Mouse (Mus musculus) MEL-GATA-1-ER (cell line): ENCODE data around the gene Olfr678.
"Not testable (repeated sequence)": the region's sequence is repeated elsewhere in the genome, so short reads cannot be mapped to it uniquely, and the experiment has no call there.

Experiments used
- DNase-seq: peaks from one replicate; pipeline ENCODE4 v3.0.0-alpha.2; 2012; ENCODE audit warnings: low read depth; ENCODE audit errors: extremely low read depth

Olfr678 gene

GRCm38 (mm10) chr7:105064175-105064574, at the start of gene Olfr678:
Gene Olfr678, plus strand, starts transcription at chr7:105064475.
- no peak for DNase-seq

GRCm38 (mm10) chr7:105022530-105022929, 41.7 kb upstream of the Olfr678 start:
- no peak for DNase-seq

GRCm38 (mm10) chr7:105028360-105028759, 35.9 kb upstream of the Olfr678 start, which contains the start of gene Olfr675:
Gene Olfr675, minus strand, starts transcription at chr7:105028460.
- no peak for DNase-seq

GRCm38 (mm10) chr7:105032398-105032797, 31.9 kb upstream of the Olfr678 start, which contains the start of gene Olfr676:
Gene Olfr676, plus strand, starts transcription at chr7:105032698.
- DNase-seq = no peak

GRCm38 (mm10) chr7:105033836-105034235, 30.4 kb upstream of the Olfr678 start:
- DNase-seq = not testable (repeated sequence)

- no peak for DNase-seq
Observed at GRCm38 (mm10) chr7:105058951-105059350, 5.3 kb upstream of the Olfr678 start.

GRCm38 (mm10) chr7:105080905-105081304, 16.6 kb downstream of the Olfr678 start, which contains the start of gene Olfr679:
Gene Olfr679, plus strand, starts transcription at chr7:105081205.
- DNase-seq = no peak

GRCm38 (mm10) chr7:105092717-105093116, 28.4 kb downstream of the Olfr678 start, which contains the start of gene Olfr680-ps1:
Gene Olfr680-ps1, minus strand, starts transcription at chr7:105092817.
- DNase-seq = not testable (repeated sequence)

GRCm38 (mm10) chr7:105116536-105116935, 52.3 kb downstream of the Olfr678 start, which contains the start of gene Olfr681:
Gene Olfr681, plus strand, starts transcription at chr7:105116836.
- DNase-seq = no peak
